Mouse (Mus musculus): Measurements from ENCODE around the gene Trim66.

DNA sequence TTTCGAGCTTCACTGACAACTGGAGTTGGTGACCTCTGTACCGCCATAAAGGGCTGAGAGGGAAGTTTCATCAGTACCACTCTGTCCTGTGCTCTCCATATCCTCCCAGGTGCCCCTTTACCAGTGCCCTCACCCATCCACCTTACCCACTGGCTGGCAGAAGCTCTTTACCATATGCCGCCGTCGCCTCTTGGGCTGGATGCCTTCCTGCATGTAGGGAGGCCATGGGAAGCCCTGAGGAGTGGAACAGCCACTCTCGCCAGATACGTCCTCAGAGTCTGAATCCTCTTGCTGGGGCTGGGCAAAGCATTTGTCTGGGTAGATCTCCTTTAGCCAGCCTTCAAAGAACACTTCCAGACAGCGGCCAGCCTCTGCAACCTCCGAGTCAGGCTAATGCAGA is 53.1 kb downstream of the Trim66 start:
- TF ChIP-seq CTCF (IDR thresholded peaks at IDR 0.05; ENCODE audit: low read depth) (no peak), EP300 (IDR thresholded peaks at IDR 0.05; ENCODE audit: low read depth) (no peak)

Measured in liver, postnatal 0 days (tissue).